Mouse (Mus musculus) CH12.LX (cell line): ENCODE measurements at regions not wholly inside any gene's neighbourhood (a gene's known extent, or its start where the extent isn't known, plus 50 kb on each side); places are given as distances from the start of the nearest gene placed in this dataset.
A peak's percentile ranks its signal among the peaks of the same experiment; 100 is the strongest.

Source experiments
- DNase-seq: peaks from one replicate; pipeline ENCODE4 v3.0.0-alpha.2; 2013; ENCODE audit errors: extremely low read depth
- H3K27ac ChIP-seq: 2 replicates; pipeline ENCODE4 v1.5.1; 2012; ENCODE audit warnings: low read depth, mild to moderate bottlenecking, control low read depth, moderate library complexity; ENCODE audit not compliant: insufficient read depth
- H3K27me3 ChIP-seq: replicated peaks from 2 replicates; pipeline ENCODE3; 2012; ENCODE audit warnings: inconsistent platforms
- H3K36me3 ChIP-seq, 2 experiments: replicated peaks in 1 of 2; 2 replicates each; pipeline versions ENCODE3 to v1.6.1; 2012; ENCODE audit warnings: inconsistent platforms in 1 of 2, low read length in 1 of 2, mild to moderate bottlenecking in 1 of 2, mixed read lengths in 1 of 2, moderate library complexity in 1 of 2; ENCODE audit not compliant: control insufficient read depth in 1 of 2, insufficient read depth in 1 of 2
- H3K4me1 ChIP-seq, 2 experiments: 2 replicates each; pipeline ENCODE4 v1.6.1; 2012; ENCODE audit warnings: inconsistent platforms in 1 of 2, moderate library complexity in 1 of 2; ENCODE audit not compliant: insufficient read depth in 2 of 2, control insufficient read depth in 1 of 2
- H3K4me2 ChIP-seq: 2 replicates; pipeline ENCODE4 v1.6.1; 2012; ENCODE audit warnings: low read depth, mild to moderate bottlenecking, control low read depth; ENCODE audit not compliant: poor library complexity, insufficient read depth, severe bottlenecking
- H3K4me3 ChIP-seq, 3 experiments: fragments of 150-350 bp in 1 of 3; sonication (generic) in 1 of 3; replicated peaks in 1 of 3; 2 replicates each; pipeline versions ENCODE3 to v1.5.1; 2011 to 2012; ENCODE audit warnings: low read depth in 2 of 3, low read length in 2 of 3, mild to moderate bottlenecking in 2 of 3, moderate library complexity in 2 of 3, control low read depth in 1 of 3, improper control_type of control experiment in 1 of 3, inconsistent platforms in 1 of 3, mixed read lengths in 1 of 3; ENCODE audit not compliant: poor library complexity in 1 of 3
- H3K79me2 ChIP-seq: replicated peaks from 2 replicates; pipeline ENCODE4 v1.6.1; 2012; ENCODE audit warnings: mild to moderate bottlenecking, moderate library complexity; ENCODE audit not compliant: control insufficient read depth, poor library complexity, insufficient read depth, severe bottlenecking; ENCODE audit errors: extremely low read depth
- H3K9ac ChIP-seq: 2 replicates; pipeline ENCODE4 v1.6.1; 2012; ENCODE audit warnings: low read depth, mild to moderate bottlenecking, control low read depth, moderate library complexity; ENCODE audit not compliant: insufficient read depth
- H3K9me3 ChIP-seq: replicated peaks from 2 replicates; pipeline ENCODE3; 2012; ENCODE audit warnings: low read length, inconsistent platforms, mixed read lengths
- BHLHE40 ChIP-seq: IDR thresholded peaks from 2 replicates; pipeline ENCODE4 v1.6.1; 2011; ENCODE audit warnings: mild to moderate bottlenecking, low read depth, low read length, improper control_type of control experiment
- CHD2 ChIP-seq: IDR thresholded peaks from 2 replicates; pipeline ENCODE4 v1.6.1; 2011; ENCODE audit warnings: low read length, improper control_type of control experiment
- CTCF ChIP-seq, 2 experiments: IDR thresholded peaks in 1 of 2; conservative IDR thresholded peaks in 1 of 2; 2 replicates each; pipeline ENCODE4 v1.5.1; 2011 to 2012; ENCODE audit warnings: low read depth in 2 of 2, low read length in 2 of 2, improper control_type of control experiment in 1 of 2, inconsistent platforms in 1 of 2, mild to moderate bottlenecking in 1 of 2, moderate library complexity in 1 of 2
- ELF1 ChIP-seq: IDR thresholded peaks from 2 replicates; pipeline ENCODE4 v1.6.1; 2014; ENCODE audit warnings: low read depth, mild to moderate bottlenecking, inconsistent platforms, low read length, improper control_type of control experiment
- EP300 ChIP-seq: IDR thresholded peaks from 2 replicates; pipeline ENCODE4 v1.6.1; 2011; ENCODE audit warnings: low read length, improper control_type of control experiment
- GABPA ChIP-seq: IDR thresholded peaks from 2 replicates; pipeline ENCODE4 v1.6.1; 2012; ENCODE audit warnings: low read depth, low read length, improper control_type of control experiment, inconsistent platforms; ENCODE audit not compliant: insufficient replicate concordance
- HCFC1 ChIP-seq: IDR thresholded peaks from 2 replicates; pipeline ENCODE4 v1.6.1; 2012; ENCODE audit warnings: low read depth, mild to moderate bottlenecking, inconsistent platforms, low read length, improper control_type of control experiment
- IRF4 ChIP-seq: IDR thresholded peaks from 2 replicates; pipeline ENCODE4 v1.6.1; 2014; ENCODE audit warnings: low read depth, mild to moderate bottlenecking, inconsistent platforms, low read length, improper control_type of control experiment
- JUN ChIP-seq: IDR thresholded peaks from 2 replicates; pipeline ENCODE4 v1.6.1; 2011; ENCODE audit warnings: low read depth, mild to moderate bottlenecking, low read length, improper control_type of control experiment, moderate library complexity; ENCODE audit not compliant: insufficient read depth
- MAX ChIP-seq: IDR thresholded peaks from 2 replicates; pipeline ENCODE4 v1.6.1; 2011; ENCODE audit warnings: low read length, improper control_type of control experiment
- MEF2A ChIP-seq: IDR thresholded peaks from 2 replicates; pipeline ENCODE4 v1.6.1; 2014; ENCODE audit warnings: low read depth, mild to moderate bottlenecking, inconsistent platforms, low read length, improper control_type of control experiment, borderline replicate concordance
- POLR2A ChIP-seq: IDR thresholded peaks from 2 replicates; pipeline ENCODE4 v1.6.1; 2011; ENCODE audit warnings: low read depth, mild to moderate bottlenecking, improper control_type of control experiment, low read length
- SIN3A ChIP-seq: IDR thresholded peaks from 2 replicates; pipeline ENCODE4 v1.6.1; 2012; ENCODE audit warnings: low read length, improper control_type of control experiment, inconsistent platforms
- SMC3 ChIP-seq: IDR thresholded peaks from 2 replicates; pipeline ENCODE4 v1.6.1; 2011; ENCODE audit warnings: low read depth, low read length, improper control_type of control experiment
- USF2 ChIP-seq: conservative IDR thresholded peaks from 2 replicates; pipeline ENCODE4 v1.6.1; 2011; ENCODE audit warnings: low read depth, low read length, improper control_type of control experiment
- ZKSCAN1 ChIP-seq: IDR thresholded peaks from 2 replicates; pipeline ENCODE4 v1.6.1; 2012; ENCODE audit warnings: low read depth, inconsistent platforms, low read length, improper control_type of control experiment, borderline replicate concordance
- dilution Hi-C: fragments of 300-500 bp; cut with MboI; formaldehyde crosslinking; loops from 2 replicates; pipeline ENCODE4 v1.14.3; 2020; ENCODE audit warnings: low sequenced_read_pairs; ENCODE audit not compliant: extremely low pct_unique_long_range_greater_than_20kb, extremely low pct_ligation_motif_present
- in situ Hi-C: fragments of 300-500 bp; cut with MboI; formaldehyde crosslinking; loops from 3 replicates; pipeline ENCODE4 v1.14.3; 2019; ENCODE audit warnings: low sequenced_read_pairs, low pct_ligation_motif_present, low pct_unique_long_range_greater_than_20kb, mixed read lengths

- no peak overlapping the region for H3K9ac ChIP-seq
Measured at GRCm38 (mm10) chr6:100366231-100366630, 78.9 kb upstream of the Rybp start.

DNA sequence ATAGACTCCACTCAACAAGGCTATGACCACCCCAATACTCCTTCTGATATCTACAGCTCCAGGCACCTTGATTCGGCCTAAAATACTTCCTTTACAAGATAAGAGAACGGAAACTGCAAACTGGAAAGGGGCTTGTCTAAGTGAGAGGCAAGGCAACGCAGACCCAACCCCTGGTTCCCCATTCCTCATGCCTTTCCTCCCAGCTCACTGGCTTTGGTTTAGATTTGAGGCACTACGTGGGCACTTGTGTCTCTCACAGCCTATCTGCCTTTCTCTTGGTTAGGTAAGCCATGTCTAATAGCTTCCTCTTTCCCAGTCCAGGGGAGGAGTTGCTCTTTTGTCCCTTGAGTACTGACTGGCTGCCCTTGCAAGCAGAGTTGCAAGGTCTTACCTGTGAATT lies 78.5 kb upstream of the Rybp start:
- H3K79me2 ChIP-seq = no peaks in the 10 kb centered on the region
- H3K36me3 ChIP-seq = peaks cover 0 to 2% of the 10 kb centered on the region in 2 experiments
- in situ Hi-C loops = no loop called here
- no peak overlapping the region for H3K27ac ChIP-seq
- no peaks in the 10 kb centered on the region for H3K9me3 ChIP-seq
- DNase-seq = no peak
- peaks cover 7 to 36% of the 10 kb centered on the region in 2 experiments for H3K4me1 ChIP-seq
- H3K9ac ChIP-seq = no peak overlapping the region
- H3K27me3 ChIP-seq = no peaks in the 10 kb centered on the region
- H3K4me2 ChIP-seq = no peak overlapping the region
- TF ChIP-seq ELF1 (no peak), SMC3 (no peak), CTCF (conservative IDR thresholded peaks at IDR 0.05 in 1 of 2, IDR thresholded peaks at IDR 0.05 in 1 of 2; ENCODE audit: low read depth in 2 of 2, low read length in 2 of 2) (no peak)
- TF ChIP-seq, all 38 proteins: peak for 0
- H3K4me3 ChIP-seq = no peak overlapping the region
- dilution Hi-C loops = no loop called here

More at GRCm38 (mm10) chr6:100366231-100366630, 78.9 kb upstream of the Rybp start:
- Histone ChIP-seq H3K4me2 (no peak overlapping the region), H3K4me3 (no peak overlapping the region), H3K27ac (no peak overlapping the region), H3K4me1 (peaks cover 7 to 40% of the 10 kb centered on the region in 2 experiments), H3K36me3 (peaks cover 0 to 2% of the 10 kb centered on the region in 2 experiments), H3K79me2 (no peaks in the 10 kb centered on the region), H3K9me3 (no peaks in the 10 kb centered on the region), H3K27me3 (no peaks in the 10 kb centered on the region)
- in situ Hi-C loops = no loop called here
- TF ChIP-seq HCFC1 = no peak
- TF ChIP-seq USF2 = no peak
- no peak for TF ChIP-seq JUN
- no peak for TF ChIP-seq ZKSCAN1
- no peak for TF ChIP-seq CHD2
- DNase-seq = no peak
- dilution Hi-C loops = no loop called here

DNA sequence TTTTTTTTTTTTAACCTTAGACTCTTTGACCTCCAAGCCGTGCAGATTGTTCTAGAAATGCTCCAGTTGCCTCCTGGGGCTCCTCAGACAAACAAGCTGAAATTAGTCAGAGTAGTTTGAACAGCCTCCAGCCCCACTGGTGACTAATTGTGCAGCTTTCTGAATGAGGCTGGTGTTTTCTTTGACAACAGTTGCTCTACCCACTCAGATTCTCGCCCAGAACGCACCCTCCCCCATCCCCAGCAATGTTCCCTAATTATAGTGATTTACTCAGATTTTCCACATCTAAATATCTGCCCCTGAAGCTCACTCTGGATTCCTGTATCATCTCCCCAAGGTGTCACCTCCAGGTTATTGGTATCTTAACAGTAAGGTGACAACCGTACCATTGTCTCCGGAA lies 76.4 kb upstream of the Rybp start:
- Histone ChIP-seq H3K4me3 (no peak overlapping the region), H3K4me2 (no peak overlapping the region), H3K4me1 (peaks cover 2 to 23% of the 10 kb centered on the region in 2 experiments), H3K36me3 (peaks cover 0 to 2% of the 10 kb centered on the region in 2 experiments), H3K27me3 (no peaks in the 10 kb centered on the region), H3K79me2 (no peaks in the 10 kb centered on the region), H3K27ac (no peak overlapping the region), H3K9me3 (no peaks in the 10 kb centered on the region), H3K9ac (no peak overlapping the region)
- peak; percentile 52 for DNase-seq
- TF ChIP-seq GABPA (no peak), BHLHE40 (peak; percentile 7; the same call in 1 of the 2 replicates), JUN (0 out of 2 replicates have a peak, but pooled peaks have one; percentile 50), SIN3A (no peak), POLR2A (no peak), EP300 (peak; percentile 47; the same call in 1 of the 2 replicates), MEF2A (peak; percentile 90), MAX (no peak), IRF4 (peak; percentile 64)
- dilution Hi-C loops (no loop called here), in situ Hi-C loops (no loop called here)
